Mouse (Mus musculus) frontal cortex, postnatal 10 days (tissue): ENCODE data around the gene Cers5.
"Not testable (repeated sequence)": the region's sequence is repeated elsewhere in the genome, so short reads cannot be mapped to it uniquely, and the experiment has no call there.

Experiments used
- DNase-seq, 2 experiments: peaks; one replicate each; pipeline ENCODE4 v3.0.0; 2022; ENCODE audit warnings: low spot score in 2 of 2, mixed read lengths in 1 of 2

Gene Cers5

DNA sequence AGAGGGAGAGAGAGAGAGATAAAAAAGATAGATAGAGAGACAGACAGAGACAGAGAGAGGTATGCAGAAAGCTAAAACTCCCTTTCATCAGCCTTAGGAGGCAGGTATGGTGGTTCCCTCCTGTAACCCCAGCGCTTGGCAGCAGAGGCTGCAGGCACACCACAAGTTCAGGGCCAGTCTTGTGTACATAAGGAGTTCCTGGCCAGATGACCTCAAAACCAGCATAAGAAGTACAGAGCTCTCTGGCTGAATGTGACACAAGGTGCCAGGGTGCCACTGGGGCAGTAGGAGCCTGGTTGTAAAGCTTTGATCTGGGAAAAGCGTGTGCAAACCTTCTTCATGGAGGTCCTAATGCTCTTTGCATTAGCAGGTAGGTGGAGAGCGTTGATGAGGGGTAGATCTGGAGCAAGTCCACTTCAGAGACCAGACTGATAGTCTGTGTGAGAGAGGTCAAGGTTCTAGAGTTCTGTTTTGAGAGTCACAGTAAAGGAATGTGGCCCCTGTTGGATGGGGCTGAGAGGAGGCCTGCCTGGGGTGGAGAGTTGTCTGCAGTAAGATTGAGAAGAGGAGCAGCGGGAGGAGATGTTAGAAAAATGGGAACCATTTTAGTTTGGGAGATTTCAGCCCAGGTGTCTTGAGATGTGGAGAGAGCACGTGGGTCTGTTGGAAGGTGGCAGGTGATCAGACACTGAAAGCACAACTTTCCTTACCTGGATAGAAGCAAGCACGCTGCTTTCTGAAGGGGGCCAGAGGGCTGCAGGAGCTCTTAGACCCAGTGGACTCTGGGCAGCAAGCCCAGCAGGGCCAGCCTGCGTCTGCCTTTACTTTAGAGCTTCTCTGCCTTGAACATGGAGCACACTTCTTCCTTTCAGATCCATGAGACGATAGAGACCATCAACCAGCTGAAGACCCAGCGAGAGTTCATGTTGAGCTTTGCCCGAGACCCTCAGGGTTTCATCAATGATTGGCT, 62.2 kb downstream of the Cers5 start:
- no peak for DNase-seq

DNA sequence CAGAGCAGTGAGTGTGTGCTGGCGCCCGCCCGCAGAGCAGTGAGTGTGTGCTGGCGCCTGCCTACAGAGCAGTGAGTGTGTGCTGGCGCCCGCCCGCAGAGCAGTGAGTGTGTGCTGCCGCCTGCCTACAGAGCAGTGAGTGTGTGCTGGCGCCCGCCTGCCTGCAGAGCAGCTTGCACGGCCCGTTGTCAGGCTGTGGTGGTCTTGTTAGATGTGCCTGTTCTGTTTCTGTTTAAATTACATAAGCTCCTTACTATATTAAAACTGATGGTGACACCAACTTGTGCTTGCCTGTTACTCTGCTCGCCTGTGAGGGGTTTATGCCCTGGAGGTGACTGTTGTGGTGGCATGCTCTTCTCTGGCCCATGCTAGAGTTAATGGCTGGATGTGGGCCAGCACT, 64.5 kb downstream of the Cers5 start:
- no peak for DNase-seq

DNA sequence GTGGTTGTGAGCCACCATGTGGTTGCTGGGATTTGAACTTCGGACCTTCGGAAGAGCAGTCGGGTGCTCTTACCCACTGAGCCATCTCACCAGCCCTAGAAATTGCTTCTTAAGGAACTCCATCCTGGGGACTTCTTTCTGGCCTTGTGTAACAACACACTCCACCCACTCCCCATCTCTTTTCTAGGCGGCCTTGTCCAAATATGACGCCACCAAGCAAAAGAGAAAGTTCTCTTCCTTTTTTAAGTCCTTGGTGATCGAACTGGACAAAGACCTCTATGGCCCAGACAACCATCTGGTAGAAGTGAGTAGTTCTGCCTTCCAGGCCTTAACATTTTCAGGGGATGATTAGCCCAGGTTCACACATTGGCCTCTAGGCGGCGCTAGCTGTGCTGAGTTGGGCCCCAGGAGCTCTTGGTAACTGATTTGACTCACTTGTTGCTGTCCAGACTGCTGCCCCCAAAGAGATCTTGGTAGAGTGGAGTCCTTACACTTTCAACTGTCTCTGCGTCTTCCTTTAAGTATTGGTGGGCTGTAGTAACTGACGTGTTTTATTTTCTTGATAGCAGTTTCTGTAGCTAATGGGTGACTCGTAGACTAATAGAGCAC, 67.1 kb downstream of the Cers5 start, which contains the start of gene Gm17349:
Gene Gm17349 (minus strand): TSS at position 51 of the 609 bp plus-strand sequence.
- no peak for DNase-seq

DNA sequence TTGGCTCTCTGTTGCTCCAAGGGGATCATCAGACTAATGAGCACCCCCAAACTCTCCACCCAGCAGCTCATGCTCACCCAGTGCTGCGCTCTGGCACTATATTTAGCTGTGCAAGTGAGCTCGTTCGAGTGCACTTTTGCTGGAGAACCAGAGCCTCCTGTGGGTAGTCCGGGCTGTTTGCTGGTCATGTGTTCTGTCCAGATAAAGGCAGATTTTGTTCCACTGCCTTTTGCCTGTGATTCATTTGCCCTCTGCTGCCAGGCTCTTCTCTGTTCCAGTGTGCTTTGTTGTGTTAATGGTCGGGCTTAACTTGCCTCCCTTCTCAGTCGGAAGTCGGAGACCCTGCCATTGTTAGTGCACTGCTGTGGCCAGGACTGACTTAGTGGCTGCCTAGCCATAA, 67.8 kb downstream of the Cers5 start:
- DNase-seq, result no peak

DNA sequence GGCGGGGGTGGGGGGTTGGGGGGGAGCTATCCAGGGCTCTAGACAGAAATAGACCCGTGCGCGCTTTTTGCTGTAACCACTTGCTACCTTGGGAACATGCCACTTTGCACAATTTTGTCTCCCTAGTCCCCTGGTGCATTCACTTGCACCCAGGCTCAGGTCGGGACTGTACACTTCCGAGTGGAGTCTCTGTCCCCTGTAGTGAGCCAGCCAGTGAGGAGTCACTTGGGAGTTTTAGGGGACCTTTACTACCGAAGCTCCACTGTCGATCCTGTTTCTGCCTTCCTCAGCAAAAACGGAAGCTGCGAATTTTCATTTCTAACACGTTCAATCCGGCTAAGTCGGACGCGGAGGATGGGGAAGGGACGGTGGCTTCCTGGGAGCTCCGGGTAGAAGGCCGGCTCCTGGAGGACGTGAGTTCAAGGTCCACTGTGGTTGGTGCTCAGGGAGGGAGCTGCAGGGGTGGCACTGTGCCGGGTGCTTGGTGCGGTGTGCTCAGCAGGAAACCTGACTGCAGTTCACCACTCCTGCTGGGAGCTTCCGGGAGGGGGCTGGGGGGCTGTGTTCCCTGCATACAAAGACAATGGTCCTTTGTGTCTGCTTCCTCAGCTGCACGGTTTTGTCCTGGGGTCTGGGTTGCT, 68.5 kb downstream of the Cers5 start:
- no peak for DNase-seq

DNA sequence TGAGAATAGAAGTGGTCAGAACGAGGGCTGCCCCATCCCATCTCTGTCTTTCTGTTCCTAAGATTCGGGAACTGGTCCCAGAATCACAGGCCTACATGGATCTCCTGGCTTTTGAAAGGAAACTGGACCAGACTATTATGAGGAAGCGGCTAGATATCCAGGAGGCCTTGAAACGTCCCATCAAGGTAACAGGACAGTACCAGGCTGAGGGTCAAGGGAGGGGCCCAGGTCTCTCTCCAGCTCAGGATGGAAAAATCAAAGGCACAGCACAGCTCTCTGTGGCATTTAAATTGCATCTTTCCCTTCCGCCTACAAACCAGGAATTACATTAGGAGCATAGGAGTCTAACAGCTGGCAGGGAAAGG, 69.0 kb downstream of the Cers5 start:
- DNase-seq, result no peak

DNA sequence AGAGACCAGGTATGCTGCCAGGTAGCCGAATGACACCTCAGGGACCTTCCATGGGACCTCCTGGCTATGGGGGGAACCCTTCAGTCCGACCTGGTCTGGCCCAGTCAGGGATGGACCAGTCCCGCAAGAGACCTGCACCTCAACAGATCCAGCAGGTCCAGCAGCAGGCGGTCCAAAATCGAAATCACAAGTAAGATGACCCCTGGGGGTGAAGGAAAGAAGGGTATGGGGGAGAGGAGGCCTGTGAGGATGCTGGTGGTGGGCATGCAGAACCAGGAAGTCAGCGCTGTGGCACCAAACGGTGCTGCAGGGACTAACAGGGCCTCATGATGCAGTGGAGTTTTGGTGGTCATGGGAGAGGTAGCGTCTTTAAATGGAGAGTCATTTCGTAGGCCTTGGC, 69.6 kb downstream of the Cers5 start:
- no peak for DNase-seq

DNA sequence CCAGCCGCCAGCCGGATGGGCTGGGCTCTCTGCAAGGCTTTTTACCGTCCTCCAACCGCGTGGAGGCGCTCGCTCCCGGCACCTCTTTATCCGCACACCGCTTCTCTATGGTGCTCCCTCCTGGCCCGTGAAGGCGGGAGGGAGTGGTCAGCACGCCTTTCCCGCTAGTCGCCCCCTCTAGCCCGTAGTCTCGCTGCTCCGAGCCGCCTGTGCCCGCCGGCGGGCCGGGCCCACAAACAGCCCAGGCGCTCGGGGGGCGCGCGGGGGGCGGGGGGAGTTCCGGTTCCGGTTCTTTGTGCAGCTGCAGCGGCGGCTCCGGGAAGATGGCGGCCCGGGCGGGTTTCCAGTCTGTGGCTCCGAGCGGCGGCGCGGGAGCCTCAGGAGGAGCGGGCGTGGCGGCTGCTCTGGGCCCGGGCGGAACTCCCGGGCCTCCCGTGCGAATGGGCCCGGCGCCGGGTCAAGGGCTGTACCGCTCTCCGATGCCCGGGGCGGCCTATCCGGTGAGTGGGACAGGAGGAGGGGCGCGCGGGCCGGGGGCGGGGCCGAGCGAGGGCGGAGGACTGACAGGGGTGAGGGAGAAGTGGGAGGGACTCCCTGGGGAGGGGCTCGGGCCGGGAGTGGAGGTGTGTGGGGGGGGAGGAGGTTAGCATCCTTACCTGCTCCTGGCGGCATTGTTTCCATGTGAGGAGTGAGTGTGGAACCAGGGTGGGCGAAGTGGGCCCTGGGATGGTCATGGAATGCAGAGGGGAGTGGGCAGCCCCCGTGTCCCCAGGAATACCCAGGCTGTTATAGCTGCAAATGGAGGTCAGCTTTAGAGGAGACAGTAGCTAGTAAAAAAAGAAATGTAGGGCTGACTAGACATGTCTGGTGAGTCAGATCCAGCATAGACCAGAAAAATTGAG, 70.4 kb downstream of the Cers5 start, which contains the start of gene Smarcd1:
Gene Smarcd1 (plus strand): TSS at position 131 of the 902 bp plus-strand sequence.
- DNase-seq, result peak; percentile 91 to 95

DNA sequence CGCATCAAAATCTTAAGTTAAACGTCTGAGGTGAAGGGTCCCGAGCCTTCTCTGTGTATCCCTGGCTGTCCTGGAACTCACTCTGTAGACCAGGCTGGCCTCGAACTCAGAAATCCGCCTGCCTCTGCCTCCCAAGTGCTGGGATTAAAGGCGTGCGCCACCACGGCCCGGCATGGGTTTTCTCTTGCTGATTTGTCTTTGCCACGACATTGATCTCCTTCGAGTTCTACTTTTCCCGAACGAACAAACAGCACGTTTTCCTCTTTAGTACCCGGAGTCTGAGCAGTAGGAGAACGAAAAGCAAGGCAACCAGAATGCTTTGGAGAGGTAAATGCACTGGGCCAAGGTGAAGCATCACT, 71.1 kb downstream of the Cers5 start:
- DNase-seq, result not testable (repeated sequence)

DNA sequence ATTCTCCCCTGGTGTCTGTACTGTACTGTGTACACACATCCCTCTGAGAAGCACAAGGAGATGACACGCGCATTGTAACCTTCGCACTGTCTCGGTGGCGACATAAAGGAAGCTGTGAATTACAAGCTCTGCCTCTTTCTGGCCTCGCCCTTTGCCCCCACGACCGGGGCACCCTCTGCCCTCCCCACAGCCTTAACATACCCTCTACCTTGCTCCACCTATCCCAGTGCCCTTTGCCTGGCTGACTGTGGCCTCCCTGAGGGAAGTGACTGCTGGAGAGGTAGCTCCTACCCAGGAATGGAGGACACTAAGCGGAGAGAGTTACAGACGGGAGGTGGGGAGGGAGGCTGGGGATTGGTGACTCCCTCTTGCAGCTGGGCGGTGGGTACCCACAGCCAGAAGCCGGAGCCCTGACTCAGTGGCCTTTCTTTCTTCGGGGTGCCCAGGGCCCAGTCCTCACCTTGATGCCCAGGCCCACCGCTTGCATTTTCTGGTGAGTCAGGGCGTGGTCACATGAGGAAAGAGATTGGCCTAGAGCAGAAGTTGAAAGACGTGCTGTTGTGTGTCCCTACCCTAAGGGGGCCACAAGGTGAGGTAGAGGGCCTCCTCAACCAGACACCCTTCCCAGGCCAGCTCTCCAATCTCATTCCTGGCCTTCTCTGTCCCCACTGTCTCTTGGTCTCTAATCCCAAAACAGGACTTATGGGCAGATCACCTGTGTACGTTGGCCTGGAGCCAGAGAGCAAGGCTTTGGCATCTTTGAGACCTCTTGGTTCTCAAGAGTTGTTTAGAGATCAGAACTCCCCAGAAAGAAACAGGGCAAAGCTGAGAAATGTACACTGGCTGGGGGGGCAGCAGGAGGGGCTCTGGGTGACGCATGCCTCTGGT, 72.2 kb downstream of the Cers5 start:
- no peak for DNase-seq

DNA sequence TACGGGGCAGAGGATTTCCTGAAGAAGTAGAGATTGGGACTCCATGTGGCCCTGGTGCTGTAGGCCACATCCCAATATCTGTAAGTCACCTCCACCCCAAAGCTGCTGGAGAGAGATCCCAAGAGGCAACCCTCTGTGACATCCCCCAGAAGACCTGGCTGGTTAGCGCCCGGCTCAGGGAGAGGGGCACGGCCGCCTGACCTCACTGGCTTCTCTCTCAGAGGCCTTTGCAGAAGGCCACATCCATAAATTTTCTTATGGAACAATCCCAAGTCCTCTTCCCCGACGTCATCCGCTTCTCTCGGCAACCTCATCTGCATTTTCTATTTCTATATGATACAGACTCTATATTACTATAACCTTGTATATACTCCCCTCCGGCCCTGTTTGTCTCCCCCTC, 73.0 kb downstream of the Cers5 start:
- no peak for DNase-seq

DNA sequence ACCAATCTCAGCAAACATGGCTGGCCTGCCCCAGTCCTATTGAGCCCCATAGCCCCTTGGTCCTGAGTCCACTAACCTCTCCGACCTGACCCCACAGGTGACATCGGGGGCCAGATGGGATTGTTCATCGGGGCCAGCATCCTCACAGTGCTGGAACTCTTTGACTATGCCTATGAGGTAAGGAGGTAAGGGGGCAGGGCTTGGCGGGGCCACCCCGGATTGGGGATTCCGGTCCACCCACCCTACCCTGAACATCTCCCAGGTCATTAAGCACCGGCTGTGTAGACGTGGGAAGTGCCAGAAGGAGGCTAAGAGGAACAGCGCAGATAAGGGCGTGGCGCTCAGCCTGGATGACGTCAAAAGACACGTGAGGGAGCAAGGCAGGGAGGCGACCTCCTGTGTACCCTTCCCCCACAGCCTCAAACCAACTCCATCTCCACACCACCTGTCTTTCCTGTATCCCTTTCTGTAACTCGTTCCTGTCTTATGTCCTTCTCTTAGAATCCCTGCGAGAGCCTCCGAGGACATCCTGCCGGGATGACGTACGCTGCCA, 74.1 kb downstream of the Cers5 start:
- no peak for DNase-seq

DNA sequence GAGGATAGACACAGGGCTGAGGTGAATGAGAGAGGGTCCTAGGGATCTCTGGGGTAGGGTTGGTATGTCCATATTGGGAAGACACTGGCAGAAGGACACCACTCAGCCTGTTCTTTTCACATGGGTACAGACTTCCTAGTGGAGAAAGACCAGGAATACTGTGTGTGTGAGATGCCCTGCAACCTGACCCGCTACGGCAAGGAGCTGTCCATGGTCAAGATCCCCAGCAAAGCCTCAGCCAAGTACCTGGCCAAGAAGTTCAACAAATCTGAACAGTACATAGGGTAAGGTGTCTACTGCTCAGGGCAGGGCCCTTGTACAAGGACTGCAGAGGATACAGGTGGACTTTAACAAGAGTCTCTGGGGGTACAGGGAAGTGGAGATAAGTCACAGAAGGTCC, 75.4 kb downstream of the Cers5 start:
- no peak for DNase-seq

DNA sequence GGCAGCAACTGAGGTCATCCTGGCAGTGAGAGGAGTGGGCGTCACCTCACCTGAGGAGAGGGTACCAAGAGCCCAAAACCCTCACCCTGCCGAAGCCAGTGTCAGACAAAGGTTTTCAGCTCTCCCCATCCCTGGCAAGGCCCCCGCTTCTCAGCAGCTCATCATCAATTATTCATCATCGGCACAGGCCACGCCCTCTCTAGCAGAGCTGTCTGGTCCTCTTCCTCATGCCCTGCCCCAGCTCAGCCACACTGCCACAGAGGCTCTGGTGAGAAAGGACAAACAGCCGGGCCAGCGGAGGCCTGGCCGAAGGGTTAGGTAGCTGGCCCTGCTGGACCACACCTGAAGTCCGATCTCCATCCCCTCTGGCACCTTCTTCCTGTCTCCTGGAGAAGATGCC, 80.7 kb downstream of the Cers5 start:
- DNase-seq, result no peak

DNA sequence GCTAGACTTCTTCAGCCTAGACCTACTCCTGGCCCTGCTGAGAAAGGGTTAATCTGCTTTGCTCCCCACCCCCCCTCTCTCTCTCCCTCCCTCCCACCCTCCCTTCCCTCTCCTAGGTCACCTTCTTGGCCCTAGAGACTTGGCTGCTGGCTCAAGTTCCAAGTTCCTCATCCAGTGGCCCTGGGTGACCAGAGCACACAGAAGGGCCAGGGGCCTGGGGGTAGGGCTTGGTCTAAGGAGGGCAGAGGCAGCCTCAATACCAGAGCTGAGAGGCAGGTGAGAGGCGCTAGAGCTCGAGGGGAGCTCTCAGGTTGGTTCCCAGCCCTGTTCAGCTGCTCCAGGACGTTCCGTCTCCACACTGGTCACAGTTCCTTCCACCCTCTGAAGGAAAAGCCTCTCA, 81.8 kb downstream of the Cers5 start:
- no peak for DNase-seq

DNA sequence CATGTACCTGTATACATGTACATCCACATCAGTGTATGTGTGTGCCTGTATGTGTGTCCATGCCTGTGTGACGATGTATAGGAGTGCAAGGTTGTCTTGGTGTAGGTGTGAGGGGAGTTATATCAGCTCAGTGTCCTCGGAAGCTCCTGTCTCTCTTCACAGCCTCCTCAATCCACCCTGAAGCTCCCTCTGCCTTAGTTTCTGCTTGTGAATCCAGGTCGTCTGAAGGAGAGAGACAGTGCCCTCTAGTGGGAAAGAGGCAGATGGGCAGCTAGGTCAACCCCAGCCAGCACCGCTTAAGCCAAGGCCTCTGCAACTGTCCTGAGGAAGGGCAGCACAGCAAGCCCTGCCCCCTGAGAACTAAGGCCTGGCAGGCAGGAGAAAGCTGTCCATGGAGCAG, 84.0 kb downstream of the Cers5 start:
- peak in 1 of 2 experiments; percentile 47 for DNase-seq
